Mouse (Mus musculus) effector memory CD4-positive, alpha-beta T cell, adult 7 months (primary cell): ENCODE data around the gene Rbm6. TPM values are rescaled to one million over a fixed set of nuclear protein-coding genes. Genes with fewer than 3 reads are reported as not detected.

Experiments used
- polyA plus RNA-seq: library from polyadenylated mRNA; unstranded; fragments of 100-300 nt; shearing (Covaris generic); gene quantifications from one replicate; pipeline ENCODE4 v1.2.1, GENCODE M21; 2017

The Rbm6 gene
- polyA plus RNA-seq = 107 TPM

DNA sequence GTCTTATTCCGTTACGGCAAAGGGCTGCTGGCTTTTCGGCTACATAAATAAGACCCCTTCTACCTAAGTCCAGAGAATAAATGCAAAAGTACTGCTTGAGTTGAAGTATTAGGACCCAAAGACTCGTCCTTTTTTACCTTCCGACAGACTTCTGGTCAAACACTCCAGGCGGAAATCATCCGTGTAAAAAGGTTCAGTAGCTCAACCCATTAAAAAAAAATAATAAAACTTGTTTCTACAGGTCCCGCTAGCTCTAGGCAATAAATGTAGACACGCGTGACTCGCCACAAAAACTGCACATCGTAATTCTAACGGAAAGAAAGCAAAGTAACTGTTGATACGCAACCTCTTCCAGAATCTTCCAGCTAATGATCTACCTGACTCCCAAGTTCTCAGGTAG lies at the start of gene Rbm6:
Gene Rbm6 (minus strand): TSS at position 101 of the 400 bp plus-strand sequence.

DNA sequence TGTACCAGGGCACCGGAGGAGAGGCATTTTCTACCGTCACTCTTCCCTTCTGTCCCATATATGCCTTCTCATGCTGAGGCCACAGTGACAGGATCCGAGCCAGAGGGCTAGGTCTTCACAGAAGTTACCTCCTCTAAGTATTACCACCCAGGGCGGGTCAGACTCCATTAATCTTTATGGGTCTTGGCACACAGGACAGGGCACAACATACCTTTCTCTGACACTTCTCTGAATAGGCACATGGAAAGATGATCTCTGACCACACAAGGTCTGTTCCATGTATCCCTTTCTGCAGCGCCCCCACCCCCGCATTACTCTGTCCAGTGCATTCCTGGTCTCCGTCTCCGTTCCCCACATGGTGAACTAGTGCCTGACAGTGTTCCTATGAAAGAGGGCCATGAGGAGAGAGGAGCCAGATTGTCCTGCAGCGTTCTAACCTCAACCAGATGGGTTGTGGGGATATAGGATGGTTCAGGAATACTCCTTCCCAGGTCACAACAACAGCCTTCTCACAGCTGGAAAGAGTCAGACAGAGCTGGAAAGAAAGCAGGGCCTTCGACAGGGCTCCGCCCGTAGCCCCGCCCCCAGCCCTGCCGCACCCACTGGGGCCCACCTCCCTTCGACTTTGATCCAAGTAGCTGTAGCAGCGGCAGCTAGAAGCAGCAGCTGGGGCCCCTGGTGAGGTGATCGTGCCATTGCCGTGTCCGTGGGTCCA lies 33.4 kb upstream of the Rbm6 start, which contains the start of gene Mst1r:
Gene Mst1r (plus strand): TSS at position 622 of the 715 bp plus-strand sequence.

DNA sequence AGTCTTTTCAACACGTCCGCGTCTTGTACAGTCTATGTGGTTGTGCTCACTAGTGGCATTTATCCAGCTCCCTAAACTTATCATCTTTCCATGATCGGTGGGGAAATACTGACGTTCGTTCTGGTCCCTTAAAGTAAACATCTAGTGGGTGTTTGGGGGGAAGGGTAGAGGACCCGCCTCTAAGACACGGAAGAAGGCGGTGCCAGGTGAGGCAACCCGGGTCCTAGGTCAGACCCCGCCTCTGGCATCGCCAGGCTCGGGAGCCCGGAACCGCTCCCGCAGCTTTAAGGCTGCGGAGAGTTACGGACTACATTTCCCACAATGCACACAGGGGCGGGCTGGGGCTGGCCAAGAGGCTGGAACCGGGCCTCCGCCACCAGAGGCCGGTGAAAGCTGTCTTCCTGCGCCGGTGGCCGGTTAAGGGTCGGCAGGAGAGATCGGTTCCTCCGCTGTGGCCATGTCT lies 14.8 kb upstream of the Rbm6 start, which contains the start of gene Mon1a:
Gene Mon1a (plus strand): TSS at position 348 of the 463 bp plus-strand sequence.

DNA sequence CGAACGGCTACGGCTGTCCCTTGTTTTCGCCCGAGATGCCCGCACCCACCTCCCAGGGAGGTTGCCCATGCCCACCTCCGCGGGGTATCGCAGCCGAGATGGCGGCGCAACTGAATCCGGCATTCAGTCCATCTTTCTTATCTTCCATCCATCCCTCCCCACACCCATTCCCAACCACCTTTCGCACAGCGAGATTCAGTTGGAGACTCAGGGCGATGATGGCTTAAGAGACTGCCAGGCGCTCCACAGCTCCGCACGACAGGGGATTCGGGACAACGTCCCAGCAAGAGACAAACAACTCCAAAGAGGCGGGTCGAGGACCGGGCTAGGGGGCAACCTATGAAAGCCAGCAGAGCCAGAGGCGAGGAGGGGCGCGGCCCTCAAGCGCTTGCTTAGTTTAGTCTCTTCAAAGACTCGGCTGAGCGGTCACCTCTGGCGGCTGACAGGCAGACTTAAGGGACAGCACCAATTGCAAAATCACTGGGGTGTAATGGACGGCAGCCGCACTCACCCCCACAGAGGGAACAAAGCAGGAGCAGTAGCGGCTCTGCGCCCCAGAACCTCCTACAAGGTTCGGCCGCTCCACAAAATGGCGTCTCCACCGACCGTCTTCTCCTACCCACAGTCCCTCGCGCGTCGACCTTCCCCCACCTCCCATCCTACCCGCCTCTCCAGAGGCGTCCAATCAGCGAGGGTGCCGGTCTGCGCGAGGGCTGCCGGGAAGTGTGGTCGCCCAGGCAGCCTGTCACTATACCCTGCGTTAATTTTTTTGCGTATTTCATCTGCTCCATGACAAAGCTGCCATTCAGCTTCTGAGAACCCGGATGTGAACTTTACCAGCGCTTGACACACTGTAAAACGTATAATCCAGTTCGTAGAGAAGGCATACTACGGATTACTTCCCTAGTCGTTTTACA lies 102.4 kb downstream of the Rbm6 start, which contains the start of gene Rbm5:
Gene Rbm5 (minus strand): TSS at position 623 of the 917 bp plus-strand sequence.

Other genes with a start within 250 kb of the Rbm6 start
- gene Gnai2, start 237.9 kb downstream of the Rbm6 start, polyA plus RNA-seq = 578 TPM
- gene Slc38a3, start 203.7 kb downstream of the Rbm6 start, polyA plus RNA-seq = not detected
- 3.6 TPM for gene Gnat1, start 193.5 kb downstream of the Rbm6 start, polyA plus RNA-seq
- gene Sema3f, start 162.8 kb downstream of the Rbm6 start, polyA plus RNA-seq = not detected
- gene Rbm5, start 102.2 kb downstream of the Rbm6 start, polyA plus RNA-seq = 229 TPM
- gene Mon1a, start 14.9 kb upstream of the Rbm6 start, polyA plus RNA-seq = 18.4 TPM
- 0.16 TPM for gene Mst1r, start 33.6 kb upstream of the Rbm6 start, polyA plus RNA-seq
- not detected for gene Actl11, start 55.2 kb upstream of the Rbm6 start, polyA plus RNA-seq
- 0.57 TPM for gene Camkv, start 62.4 kb upstream of the Rbm6 start, polyA plus RNA-seq
- gene Traip, start 76.9 kb upstream of the Rbm6 start, polyA plus RNA-seq = 2.4 TPM
- 150 TPM for gene Uba7, start 102.3 kb upstream of the Rbm6 start, polyA plus RNA-seq
- not detected for gene Gm20661, start 109.8 kb upstream of the Rbm6 start, polyA plus RNA-seq
- gene Inka1, start 112.6 kb upstream of the Rbm6 start, polyA plus RNA-seq = 0.88 TPM
- gene Cdhr4, start 119.3 kb upstream of the Rbm6 start, polyA plus RNA-seq = not detected
- not detected for gene Gm20662, start 123.1 kb upstream of the Rbm6 start, polyA plus RNA-seq
- gene Ip6k1, start 129.3 kb upstream of the Rbm6 start, polyA plus RNA-seq = 137 TPM
- gene Gmppb, start 176.0 kb upstream of the Rbm6 start, polyA plus RNA-seq = 21.4 TPM
- gene Amigo3, start 179.9 kb upstream of the Rbm6 start, polyA plus RNA-seq = 1.2 TPM
- gene Mst1, start 207.2 kb upstream of the Rbm6 start, polyA plus RNA-seq = 2.1 TPM
- 115 TPM for gene Rnf123, start 210.1 kb upstream of the Rbm6 start, polyA plus RNA-seq
- gene Apeh, start 221.4 kb upstream of the Rbm6 start, polyA plus RNA-seq = 79.0 TPM